Mouse (Mus musculus) cerebellum, postnatal 36 days (tissue): ENCODE data around the gene Ago3.
A peak's percentile ranks its signal among the peaks of the same experiment; 100 is the strongest.

Experiments used
- DNase-seq, 2 experiments: peaks; one replicate each; pipeline ENCODE4 v3.0.0; 2021 to 2022; ENCODE audit warnings: mixed read lengths in 2 of 2

The Ago3 gene

GRCm38 (mm10) chr4:126415707-126416106 is 13.6 kb downstream of the Ago3 start:
- DNase-seq: no peak

DNA sequence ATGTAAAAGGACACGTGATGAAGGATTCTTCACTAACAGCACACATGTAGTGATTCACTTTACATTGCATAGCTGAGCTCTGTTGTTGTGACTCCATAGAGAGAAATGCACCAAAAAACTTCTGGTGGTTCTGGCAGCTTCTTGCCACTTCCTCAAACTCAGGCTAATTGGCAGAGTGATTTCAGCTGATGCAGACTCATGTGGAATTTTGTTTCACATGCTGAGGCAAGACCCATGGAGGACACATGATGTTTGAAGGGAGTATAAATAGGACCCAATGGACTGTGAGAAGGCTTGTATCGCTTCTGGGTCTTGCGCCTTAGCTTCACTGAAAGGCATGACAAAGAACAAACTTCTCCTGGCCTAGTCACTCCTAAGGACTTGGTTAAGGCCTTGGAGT is 16.8 kb downstream of the Ago3 start:
- DNase-seq: no peak

DNA sequence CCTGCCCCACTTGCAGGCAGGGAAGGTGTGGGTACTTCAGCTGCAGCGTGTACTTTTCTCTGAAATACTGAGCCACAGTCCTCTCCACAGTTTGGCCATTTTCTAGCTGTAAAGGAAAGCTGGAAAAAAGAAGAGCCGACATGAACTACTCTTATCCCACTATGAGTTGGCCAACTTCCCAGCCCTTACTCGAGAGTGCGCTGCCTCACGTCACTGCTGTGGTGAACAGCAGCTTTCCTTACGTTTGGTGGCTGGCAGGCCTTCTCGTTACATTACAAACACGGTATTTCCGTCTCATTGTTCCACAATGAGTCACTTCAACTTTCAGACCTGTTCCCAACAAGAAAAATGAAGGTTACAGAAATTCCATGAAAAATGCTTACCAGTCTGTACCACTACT is 57.9 kb downstream of the Ago3 start:
- no peak for DNase-seq

DNA sequence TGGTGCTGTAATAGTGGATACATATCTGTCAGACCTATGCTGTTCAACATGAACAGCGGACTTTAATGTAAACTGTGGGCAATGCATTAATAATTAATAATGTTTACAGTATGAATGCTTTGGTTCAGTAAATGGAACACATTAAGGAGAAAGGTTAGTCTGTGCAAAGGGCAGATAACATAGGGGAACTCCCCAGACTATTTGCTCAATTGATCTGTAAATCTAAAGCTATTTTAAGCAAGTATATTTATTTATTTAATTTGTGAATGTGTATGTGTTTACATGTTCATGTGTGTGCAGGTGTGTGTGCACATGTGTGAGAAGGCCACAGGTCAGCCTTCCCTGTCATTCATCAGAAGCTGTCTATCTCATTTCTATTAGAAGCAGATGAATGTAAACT is 69.3 kb downstream of the Ago3 start:
- no peak for DNase-seq

GRCm38 (mm10) chr4:126343451-126343850 is 85.9 kb downstream of the Ago3 start:
- DNase-seq: no peak

- no peak for DNase-seq
Observed at GRCm38 (mm10) chr4:126339461-126339860, 89.9 kb downstream of the Ago3 start.

GRCm38 (mm10) chr4:126332358-126332757 is 97.0 kb downstream of the Ago3 start:
- DNase-seq: no peak

DNA sequence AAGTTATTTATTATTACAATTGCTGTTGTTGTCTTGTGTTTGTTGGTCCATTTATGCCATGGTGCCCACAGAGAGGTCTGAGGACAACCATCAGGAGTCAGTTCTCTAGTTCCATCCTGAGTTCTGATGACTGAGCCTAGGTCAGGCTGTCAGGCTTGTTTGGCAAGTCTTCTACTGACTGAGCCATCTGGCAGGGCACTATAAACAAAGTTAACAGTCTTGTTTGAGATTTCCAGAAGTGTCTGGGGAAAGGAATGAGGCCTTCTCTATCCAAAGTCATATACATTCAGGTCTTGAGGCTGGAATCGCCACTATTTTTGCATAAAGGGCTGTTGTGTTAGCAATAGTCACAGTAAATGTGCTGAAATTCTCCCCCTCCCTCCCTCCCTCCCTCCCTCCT is 97.6 kb downstream of the Ago3 start:
- no peak for DNase-seq

DNA sequence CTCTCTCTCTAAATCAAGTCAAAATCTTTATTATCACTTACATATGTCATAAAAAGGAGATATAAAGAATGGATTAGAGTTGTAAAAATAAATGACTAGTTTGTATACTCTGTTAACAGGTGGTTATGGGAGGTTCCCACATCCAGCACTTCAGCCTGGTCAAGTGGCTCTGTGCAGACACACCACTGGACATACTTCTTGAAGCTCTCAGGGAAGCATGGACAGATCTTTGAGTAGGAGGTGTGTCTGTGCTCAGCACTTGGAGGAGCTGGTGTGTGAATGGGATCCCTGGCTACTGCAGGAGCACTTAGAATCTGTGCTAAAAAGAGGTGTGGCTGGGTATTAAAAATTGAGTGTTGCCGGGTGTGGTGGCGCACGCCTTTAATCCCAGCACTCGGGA is 99.1 kb downstream of the Ago3 start:
- no peak for DNase-seq

GRCm38 (mm10) chr4:126326036-126326435 is 103.3 kb downstream of the Ago3 start:
- DNase-seq: no peak

- no peak for DNase-seq
Observed at GRCm38 (mm10) chr4:126325281-126325861, 104.0 kb downstream of the Ago3 start, which contains the start of gene Tekt2. Gene Tekt2, minus strand, starts transcription at chr4:126325688.

DNA sequence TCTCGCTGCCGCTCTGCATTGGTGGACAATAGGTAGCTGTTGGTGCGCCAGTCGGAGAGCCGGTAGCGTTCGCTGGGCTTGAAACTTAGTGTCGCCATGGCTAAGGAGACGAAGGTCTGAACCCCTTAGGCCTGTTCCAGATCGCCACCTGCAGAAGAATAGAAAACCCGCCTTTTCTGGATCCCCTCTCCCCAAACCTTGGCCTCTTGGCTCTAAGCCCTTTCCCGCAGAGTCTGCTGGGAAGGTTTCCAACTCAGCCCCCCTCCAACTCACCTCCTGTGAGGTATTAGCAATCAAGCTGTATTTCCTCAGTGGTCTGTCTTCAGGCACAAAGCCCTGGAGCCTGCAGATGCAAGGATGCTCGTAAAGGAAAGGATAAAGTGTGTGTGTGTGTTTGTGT is 104.5 kb downstream of the Ago3 start:
- DNase-seq: no peak

DNA sequence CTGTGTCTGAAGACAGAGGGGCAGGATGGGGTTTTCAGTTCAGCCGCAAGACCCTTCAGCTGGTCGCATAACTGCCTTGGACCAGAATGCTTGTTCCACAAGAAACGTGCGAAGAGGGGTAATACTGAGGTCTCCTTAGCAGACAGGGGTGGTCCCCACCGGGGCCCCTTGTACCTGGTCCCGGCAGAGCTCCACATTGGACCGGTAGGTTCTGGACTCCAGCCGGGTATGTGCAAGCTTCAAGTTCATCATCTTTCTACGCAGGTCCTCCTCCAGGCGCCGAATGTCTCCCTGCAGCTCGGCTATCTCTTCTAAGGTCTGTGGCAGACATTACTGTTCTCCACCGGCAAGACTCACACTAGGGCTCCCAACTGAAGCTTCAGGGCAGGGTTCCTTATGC is 106.7 kb downstream of the Ago3 start:
- no peak for DNase-seq

GRCm38 (mm10) chr4:126321854-126322511 is 107.4 kb downstream of the Ago3 start:
- DNase-seq: peak in 1 of 2 experiments; percentile 25

- DNase-seq: peak; percentile 99 to 100
Observed at GRCm38 (mm10) chr4:126321111-126321853, 108.1 kb downstream of the Ago3 start, which contains the start of gene Adprhl2. Gene Adprhl2, minus strand, starts transcription at chr4:126321703.

GRCm38 (mm10) chr4:126319806-126320205 is 109.5 kb downstream of the Ago3 start:
- no peak for DNase-seq

GRCm38 (mm10) chr4:126316443-126317040 is 112.8 kb downstream of the Ago3 start:
- no peak for DNase-seq

- no peak for DNase-seq
Observed at GRCm38 (mm10) chr4:126315931-126316330, 113.4 kb downstream of the Ago3 start.

- no peak for DNase-seq
Observed at GRCm38 (mm10) chr4:126314393-126314792, 115.0 kb downstream of the Ago3 start.

GRCm38 (mm10) chr4:126313202-126313601 is 116.2 kb downstream of the Ago3 start:
- no peak for DNase-seq

DNA sequence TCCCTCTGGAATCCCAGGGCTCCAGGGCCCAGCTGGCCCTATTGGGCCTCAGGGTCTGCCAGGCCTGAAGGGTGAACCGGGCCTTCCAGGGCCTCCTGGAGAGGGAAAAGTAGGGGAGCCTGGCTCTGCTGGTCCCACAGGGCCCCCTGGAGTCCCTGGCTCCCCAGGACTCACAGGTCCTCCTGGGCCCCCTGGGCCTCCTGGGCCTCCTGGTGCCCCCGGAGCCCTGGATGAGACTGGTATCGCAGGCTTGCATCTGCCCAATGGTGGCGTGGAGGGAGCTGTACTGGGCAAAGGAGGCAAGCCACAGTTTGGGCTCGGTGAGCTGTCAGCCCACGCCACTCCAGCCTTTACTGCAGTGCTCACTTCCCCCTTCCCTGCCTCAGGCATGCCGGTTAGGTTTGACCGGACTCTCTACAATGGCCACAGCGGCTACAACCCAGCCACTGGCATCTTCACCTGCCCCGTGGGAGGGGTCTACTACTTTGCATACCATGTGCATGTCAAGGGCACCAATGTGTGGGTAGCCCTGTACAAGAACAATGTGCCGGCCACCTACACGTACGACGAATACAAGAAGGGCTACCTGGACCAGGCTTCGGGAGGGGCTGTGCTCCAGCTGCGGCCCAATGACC is 117.7 kb downstream of the Ago3 start:
- no peak for DNase-seq

- DNase-seq: no peak
Observed at GRCm38 (mm10) chr4:126310344-126310743, 119.0 kb downstream of the Ago3 start.

DNA sequence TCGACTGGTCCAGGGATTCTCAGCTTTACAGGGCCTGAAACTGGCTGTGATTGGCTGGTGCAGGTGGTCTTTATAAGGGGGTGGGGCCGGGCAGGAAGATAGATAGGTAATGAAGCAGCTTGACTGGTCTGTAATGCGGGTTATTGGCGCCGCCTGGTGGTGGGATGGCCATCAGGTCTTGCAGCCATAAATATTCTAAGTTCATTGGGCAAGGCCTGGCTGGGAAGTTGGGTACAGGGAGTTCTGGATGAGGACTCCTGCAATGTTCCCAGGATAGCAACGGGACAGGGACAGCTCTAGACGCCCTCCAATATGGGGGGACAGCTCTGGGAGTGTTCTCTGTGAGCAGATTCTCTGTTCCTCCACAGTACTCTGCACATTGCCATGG is 119.4 kb downstream of the Ago3 start:
- peak; percentile 96 to 98 for DNase-seq
